Mouse (Mus musculus): ENCODE measurements around the gene Cdk15.

Gene Cdk15

DNA sequence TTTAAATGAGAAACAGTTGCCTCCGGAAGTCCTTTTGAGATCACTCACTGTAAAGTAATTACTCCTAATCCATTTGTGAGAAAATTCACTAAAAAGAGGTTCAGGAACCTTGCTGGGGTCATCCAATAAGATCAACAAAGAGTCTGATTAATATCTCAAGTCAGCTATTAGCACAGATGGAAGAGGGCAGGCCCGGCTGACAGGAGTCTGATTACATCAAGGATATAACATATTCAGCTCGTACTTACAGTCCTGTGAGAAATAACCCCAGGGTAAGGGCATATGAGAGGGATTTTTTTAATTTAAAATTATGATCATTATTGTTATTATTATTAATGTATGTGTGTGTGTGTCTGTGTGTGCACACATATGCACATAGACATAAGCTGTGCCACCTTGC lies 15.5 kb downstream of the Cdk15 start:
- in situ Hi-C loops (cut with MboI, MseI): no loop called here

DNA sequence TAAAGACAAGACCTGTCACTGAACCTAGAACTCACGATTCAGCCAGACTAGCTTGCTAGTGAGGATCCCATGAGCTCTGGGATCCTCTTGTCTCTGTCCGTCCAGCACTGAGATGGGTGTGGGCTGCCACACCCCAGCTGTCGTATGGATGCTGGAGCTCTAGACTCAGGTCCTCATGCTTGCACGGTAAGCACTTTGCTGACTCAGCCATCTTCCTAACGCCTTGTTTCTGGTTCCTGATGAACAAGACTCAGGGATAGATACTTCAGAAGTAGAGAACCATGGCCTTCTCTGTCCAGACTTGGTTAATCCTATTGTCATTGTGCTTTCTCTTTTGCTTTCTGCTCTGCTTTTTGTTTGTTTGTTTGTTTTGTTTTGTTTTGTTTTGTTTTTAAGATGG lies 29.2 kb downstream of the Cdk15 start:
- in situ Hi-C loops (cut with MboI, MseI): no loop called here

DNA sequence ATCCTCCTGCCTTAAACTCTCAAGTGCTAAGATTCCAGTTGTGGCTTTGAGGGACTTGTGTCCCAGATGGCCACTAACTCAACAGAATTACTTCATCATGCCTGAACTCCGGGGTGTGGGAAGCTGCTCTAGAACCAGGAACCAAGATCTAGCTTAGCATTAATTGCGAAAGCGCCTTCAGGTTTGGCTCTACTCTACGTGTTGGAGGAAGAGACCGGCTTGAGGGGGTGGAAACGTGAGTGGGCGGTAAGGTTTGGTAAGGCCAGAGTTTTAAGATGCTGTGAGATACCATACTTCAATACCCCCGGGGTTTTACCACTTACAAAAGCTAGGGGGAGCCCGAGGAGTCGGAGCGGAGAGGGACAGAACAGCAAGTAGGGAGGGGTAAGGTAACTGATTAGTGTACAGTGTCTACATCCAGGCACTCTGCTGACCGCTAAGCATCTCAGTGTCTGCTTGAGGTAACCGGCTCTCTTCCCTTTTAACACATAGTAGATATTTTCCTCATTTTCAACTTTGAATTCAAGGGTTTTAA lies 29.7 kb downstream of the Cdk15 start:
- in situ Hi-C loops (cut with MboI, MseI): no loop called here

DNA sequence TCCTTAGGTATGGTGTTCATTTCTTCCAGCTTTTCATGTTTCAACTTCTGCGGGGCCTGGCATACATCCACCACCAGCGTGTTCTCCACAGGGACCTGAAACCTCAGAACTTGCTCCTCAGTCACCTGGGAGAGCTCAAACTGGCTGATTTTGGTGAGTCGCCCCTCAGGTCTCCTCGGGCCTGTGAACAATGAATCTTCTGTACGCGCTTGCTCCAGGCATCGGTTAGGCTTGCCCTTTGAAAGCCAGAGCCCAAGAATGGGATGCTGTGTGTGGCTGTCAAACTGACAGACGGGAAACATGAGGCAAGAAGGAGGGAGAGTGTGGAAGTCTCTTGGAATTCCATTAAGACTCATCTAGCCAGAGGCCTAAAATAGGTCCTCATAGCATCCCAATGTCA lies 31.0 kb downstream of the Cdk15 start:
- in situ Hi-C loops (cut with MboI, MseI): no loop called here

DNA sequence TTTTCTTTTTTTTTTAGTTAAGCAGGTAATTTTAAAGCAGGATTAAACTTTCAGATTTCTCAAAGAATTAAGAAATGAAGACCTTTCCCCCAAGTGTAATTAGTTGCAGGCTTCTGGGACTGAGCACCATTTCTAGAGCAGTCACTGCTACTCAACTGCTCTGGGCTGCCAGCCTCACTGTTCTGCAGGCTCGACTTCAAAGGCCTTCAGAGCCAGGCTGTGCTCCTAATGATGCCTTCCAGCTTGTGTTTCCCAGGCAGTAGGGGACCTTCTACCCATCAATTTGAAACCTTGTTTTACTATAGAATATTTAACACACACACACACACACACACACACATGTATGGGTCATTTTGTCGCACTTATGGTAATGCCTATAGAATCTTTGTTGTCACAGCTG lies 34.9 kb downstream of the Cdk15 start:
- in situ Hi-C loops (cut with MboI, MseI): no loop called here

DNA sequence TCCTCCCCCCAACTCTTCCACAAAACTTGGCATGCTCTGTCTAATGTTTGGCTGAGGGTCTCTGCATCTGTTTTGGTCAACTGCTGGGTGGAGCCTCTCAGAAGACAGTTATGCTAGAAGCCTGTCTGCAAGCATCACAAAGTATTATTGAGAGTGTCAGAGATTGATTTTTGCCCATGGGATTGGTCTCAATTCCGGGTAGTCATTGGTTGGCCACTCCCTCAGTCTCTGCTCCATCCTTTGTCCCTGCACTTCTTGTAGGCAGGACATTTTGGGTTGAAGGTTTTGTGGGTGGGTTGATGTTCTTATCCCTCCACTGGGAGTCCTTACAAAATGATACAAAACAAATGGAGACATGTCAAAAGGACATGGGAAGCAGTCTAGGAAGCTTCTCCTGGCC lies 39.1 kb downstream of the Cdk15 start:
- in situ Hi-C loops (cut with MboI, MseI): no loop called here

DNA sequence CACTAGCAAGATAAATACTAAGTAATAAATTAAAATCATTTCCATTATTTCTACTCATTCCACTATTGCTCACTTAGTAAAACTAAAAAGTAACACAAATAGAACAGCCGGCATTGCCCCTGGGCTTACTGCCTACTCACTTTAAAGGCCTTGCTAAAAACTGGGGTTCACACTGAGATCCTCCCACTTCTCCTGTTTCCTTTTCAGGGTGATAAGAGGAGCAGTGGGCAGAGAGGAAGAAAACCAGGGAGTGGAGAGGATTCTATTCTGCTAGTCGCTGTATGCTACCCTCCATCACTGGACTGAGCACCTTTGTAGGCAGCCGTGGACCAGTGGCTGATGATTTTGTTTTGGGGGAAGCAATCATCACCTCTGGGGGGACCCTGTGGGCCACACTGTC lies 40.5 kb downstream of the Cdk15 start:
- in situ Hi-C loops (cut with MboI, MseI): no loop called here

DNA sequence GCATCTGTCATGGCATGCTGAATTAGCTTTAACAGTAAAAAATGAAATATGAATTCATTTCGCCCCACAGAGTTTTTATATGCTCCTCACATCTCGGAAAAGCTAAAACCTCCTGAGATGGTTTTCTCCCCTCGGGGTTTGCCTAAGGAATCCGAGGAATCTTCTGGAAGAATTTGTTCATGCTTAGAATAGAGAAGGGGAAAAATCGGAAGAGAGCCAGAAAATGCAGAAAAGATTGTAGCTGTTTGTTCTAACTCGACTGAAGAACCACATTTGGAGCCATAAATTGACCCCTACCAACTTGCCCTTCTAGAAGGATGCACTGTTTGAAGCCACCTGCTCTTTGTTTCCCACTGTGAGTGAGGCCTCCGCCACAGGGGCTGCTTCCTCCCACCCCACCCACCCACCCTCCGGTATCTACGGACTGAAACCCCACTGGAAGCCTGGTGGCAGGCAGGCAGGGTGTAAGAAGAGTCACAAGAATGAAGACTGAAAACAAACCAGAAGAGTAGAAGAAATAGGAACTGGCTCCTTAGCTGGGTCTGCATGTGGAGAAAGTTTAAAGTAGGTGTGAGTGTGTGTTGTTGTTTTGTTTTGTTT lies 41.9 kb downstream of the Cdk15 start:
- in situ Hi-C loops (cut with MboI, MseI): no loop called here

DNA sequence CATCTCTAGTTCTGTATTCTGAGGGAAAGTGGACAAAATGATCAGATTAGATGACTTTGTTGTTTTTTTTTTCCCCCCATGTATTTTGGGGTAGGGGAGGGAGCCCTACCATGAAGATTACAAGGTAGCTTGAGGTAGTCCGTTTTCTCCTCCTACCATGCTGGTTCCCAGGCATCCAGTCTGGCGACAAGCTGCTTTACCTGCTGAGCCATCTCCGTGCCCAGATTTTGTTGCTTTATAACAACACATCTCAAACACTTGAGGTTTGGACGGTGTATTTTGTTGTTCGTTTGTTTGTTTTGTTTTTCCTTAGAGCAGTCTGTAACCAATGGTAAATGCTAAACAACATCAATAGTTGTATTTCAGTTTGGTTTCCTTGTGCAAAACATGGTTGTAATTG lies 50.6 kb downstream of the Cdk15 start:
- in situ Hi-C loops (cut with MboI, MseI): no loop called here

DNA sequence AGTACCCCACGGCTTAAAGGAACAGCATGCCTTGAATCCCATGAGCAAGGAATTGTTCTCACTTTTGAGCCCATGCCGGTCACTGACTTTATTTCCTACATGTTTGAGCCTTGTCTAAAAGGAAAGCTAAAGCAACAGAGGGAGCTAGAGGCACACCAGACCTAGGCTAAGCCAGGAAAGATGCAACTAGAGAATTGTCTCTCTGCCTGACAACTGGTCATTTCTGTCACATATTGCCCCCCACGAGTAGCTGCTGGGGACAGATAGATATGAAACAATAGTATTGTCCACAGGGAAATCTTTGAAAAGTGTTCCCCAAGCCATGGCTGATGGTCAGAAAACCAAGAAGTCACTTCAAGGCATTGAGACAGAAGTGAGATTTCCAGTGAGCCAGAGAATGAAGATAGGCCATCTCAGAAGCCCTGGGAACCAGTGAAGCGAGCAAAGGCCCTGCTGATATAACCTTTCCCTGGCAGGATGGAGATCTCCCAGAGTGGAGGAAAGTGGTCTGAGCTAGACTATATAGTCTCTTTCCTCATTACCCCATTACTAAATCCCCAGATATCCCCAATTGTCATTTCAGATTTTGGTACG lies 54.7 kb downstream of the Cdk15 start:
- in situ Hi-C loops (cut with MboI, MseI): loop anchor here (10.0 kb wide), 1 partner anchor 1063 kb away; no protein-coding TSS in a partner anchor

DNA sequence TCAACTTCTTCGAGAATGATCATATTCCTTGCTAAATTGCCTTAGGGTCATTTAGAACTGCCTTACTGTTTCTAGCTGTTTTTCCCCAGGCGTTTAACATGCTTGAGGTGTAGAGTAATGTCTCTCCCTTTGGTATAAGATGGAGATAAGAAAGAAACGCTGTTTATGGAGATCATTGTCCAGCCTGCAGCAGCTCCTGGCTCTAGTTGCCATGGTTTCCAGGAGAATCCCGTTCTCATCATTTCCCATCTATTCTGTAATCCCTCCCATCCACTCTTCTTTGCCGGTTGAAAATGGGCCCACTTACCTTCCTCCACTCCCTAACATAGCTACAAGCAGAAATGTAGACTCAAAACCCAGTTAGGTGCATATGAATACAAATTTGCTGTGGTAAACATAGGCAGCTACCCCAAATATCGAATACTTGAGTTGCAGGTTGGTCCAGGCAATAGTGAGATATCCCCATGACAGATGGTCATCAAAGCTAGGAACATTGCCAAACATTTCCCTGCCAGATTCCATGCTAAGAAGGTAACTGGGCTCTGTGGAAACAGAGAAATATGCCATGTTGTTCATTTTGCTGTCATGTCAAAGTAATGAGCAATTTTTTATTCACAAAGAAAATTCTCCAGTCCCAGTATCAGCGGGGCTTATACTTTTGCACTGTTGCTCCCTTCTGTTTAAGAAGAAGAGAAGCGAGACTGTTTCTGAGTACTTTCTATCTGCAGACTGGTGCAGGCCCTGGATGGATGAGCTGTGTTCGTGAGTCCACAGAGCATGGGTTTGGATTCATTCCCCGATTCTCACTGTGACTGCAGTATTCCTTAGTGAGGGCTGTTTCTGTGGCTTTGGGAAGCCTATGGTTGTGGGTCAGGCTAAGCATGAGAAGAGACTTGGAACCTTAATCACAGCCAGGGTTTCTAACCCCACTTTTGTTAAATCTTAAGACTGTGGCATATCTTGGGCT lies 55.8 kb downstream of the Cdk15 start:
- in situ Hi-C loops (cut with MboI, MseI): loop anchor here (10.0 kb wide), 1 partner anchor 1062 kb away; no protein-coding TSS in a partner anchor

DNA sequence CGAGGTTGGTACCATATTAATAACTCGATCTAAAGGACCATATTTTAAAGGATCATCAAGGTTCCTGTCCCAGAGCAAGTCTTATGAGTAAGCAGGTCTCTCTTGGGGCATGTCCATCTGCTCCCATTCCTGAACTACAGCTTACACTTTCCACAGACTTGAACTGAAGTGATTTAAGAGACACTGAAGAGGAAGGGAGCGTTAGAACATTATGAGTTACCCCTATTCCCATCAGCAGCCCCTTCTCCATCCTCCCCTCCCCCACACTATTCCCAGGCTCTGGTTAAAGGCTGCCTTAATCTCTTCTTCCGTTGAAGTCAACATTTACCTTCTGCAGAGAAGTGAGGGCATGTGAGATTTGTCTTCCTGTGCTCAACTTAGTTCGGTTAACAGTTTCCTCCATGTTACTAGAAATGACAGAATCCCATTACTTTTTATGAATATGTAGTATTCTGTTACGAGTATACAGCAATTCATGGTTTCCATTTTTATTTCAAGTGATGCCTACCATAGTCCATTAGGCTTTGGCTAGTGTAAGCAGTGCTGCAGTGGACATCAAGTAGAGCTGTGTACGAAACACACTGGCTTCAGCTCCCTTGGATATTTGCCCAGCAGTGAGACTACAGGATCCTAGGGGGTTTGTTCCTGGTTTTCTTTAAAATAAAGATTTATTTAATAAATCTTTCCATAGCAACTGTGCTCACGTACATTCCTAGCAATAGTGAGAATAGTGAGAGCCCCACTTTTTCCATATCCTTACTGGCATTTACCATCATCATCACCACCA lies 56.6 kb downstream of the Cdk15 start:
- in situ Hi-C loops (cut with MboI, MseI): loop anchor here (10.0 kb wide), 1 partner anchor 1061 kb away; no protein-coding TSS in a partner anchor

DNA sequence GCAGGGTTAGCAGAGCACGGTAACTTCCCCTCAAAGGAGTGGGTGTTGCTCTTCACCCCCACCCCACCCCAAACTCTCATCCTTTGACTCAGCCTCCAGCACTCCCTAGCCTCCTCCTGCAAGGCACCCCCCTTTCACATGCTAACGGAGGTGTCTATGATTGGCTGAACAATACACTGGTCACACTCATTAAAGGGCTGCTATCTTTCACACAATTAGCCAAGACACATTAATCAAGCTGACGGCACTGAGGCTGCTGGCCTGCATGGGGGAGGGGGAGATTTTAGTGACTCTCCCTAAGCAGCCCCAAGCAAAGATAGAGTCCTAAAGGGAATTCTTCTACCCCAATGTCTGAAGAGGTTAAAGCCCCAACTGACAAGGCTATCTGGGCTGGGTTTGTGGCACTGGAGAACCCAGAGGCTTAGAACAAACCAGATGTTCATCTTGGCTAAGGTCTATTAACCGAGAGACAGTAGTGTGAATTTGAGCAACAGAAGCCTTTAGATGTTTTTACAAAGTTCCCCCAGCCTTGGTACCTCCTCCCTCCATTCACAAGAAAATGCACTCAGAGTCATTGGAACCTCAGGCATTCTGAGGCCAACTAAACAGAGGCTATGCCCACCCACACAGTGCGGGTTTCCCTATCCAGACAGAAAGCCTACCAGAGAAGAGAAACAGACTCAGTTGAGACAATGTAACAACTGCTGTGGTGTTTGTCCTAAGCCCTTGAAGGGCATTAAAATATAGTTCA lies 58.5 kb downstream of the Cdk15 start:
- in situ Hi-C loops (cut with MboI, MseI): loop anchor here (10.0 kb wide), 1 partner anchor 1060 kb away; no protein-coding TSS in a partner anchor

DNA sequence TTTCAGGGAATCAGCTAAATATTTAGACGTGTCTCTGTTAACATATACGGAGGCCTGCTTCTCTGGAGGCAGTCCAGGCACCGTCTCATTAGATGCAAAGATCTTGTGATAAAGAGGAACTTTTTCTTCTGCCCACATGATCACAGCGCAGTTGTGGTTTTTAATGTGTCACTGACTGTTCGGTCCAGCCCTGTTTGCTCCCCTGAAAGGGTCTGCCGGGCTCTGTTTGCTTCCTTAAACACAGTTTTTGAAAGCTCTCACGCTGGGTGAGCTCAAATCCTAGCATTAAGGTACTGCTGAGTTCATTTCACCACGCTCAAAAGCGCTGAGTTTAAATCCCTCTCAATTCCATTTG lies 59.3 kb downstream of the Cdk15 start:
- in situ Hi-C loops (cut with MboI, MseI): loop anchor here (10.0 kb wide), 1 partner anchor 1059 kb away; no protein-coding TSS in a partner anchor

DNA sequence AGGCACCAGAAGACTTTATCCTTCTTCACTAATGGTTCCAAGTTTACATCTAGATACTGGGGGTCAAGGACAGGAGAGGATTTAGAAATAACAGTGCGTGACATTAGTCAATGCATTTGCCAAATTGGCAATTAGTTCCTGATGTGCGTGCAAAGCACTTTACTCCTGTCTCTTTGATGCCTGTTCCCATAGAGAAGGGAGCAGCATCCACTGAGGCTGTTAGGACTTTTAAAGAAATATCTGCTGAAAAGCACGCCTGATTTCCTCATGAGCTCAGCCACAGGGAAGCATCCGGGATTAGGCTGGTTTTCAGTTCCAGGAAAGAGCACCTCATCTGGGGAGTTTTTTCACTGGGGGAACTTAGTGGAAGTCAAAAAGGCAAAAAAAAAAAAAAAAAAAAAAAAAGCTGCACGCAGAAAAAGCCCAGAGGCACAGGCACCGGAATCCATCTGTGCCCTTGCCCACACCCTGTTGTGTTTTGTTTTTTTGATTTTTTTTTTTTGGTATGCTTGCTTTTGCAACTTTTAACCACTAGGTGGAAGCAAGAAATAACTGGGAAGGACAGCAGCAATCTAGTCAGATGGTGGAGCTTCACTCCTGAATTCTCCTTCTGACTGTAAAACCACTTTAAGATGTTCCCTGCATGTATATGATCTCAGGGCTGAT lies 59.8 kb downstream of the Cdk15 start:
- in situ Hi-C loops (cut with MboI, MseI): loop anchor here (10.0 kb wide), 1 partner anchor 1058 kb away; no protein-coding TSS in a partner anchor

DNA sequence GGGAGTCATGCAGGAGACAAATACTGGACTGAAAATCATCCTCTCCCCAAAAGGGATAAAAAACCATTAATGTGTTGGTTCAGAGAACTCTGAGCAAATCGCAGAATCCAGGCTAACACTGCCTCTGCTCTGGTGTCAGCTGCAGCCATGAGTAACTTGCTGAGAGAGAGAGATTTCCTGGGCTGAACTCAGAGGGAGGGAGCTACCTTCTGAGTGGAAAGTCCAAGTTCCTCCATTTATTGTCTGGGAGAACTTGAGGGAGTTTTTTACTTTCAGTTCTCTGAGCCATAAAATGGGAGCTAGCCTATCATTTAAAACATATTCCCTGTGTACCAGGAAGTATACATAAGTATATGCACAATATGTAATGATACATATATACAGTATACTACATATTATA lies 60.7 kb downstream of the Cdk15 start:
- in situ Hi-C loops (cut with MboI, MseI): loop anchor here (10.0 kb wide), 1 partner anchor 1057 kb away; no protein-coding TSS in a partner anchor

DNA sequence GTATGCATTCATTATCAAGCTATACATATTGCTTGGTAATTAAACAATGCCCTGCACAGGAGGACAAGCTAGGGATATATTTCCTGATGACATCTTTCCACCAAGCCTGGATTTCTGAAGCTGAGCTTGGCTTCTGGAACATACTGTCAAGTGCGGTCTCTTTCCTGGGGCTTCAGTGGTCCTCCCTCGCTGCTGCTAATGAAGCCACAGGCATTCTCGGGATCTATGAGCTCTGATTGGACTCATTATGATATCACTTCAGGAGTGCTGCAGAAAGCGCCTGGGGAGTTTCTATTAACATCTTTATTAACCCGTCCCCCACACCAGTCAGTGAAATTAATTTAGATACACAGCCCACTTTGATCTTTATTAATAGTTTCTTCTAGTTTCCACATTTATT lies 62.2 kb downstream of the Cdk15 start:
- in situ Hi-C loops (cut with MboI, MseI): loop anchor here (10.0 kb wide), 1 partner anchor 1056 kb away; no protein-coding TSS in a partner anchor

DNA sequence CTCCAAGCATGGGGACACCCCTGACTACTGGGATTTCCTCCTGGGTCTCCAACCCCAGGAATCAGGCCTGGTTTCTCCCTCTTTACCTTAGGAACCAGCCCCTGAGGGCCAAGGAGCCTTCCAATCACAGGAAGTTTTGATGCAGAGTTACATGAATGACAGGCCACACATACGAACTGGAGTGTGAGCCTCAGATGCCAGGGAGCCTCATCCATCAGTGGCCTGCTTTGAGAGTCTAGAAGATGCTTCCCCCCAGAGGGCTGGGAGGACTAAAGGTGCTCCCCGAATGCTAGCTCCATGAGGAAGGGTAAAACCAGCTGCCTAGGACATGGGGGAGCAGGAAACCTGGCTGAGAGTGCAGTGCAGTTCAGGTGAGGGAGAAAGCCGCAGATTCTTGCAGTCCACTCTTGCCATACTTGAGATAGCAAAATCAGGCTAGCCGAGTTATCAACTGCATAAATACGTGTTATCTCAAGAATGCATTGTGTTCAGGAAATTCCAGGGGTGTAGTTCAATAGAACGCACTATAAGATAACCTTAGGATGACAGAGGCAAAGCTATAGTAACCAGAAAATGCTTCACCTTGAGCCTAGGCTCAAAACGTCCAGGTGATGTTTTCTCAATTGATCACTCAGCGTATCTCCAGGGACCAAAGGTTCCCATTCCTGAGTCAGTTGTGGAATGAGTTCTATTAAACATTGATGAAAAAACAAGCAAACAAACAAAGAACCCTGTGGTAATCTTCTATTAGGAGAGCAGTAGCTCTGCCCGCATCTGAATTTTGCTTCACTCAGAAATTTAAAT lies 64.6 kb downstream of the Cdk15 start:
- in situ Hi-C loops (cut with MboI, MseI): no loop called here
